Mouse (Mus musculus): ENCODE results near the gene Tbcd. TPM values are rescaled to one million over a fixed set of nuclear protein-coding genes. Genes with fewer than 3 reads are reported as not detected.

Gene Tbcd
- polyA plus RNA-seq, 1 experiment = 45.7 TPM

DNA sequence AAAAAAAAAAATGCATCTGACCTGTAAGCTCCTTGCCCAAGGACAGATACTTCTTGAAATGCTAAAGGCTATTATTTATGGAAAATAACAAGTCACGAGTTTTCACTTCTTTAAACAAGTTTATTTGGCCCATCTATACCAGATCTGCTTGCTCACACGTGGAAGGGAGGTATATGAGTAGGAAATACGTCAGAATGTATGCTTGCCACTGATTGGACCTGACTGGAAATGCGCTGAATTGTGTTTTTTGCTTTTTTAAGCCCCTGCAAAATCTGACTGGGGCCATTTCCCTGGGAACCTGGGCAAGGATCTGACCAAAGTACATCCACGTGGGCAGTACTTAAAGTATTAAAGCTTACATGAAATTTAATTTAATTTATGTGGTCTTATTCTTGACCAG lies 31.4 kb upstream of the Tbcd start:
- TF ChIP-seq CTCF (IDR thresholded peaks at IDR 0.05; ENCODE audit: extremely low read depth, insufficient read length, insufficient replicate concordance, low read depth, low read length) = no peak
- TF ChIP-seq POLR2A (IDR thresholded peaks at IDR 0.05; ENCODE audit: low read depth, low read length) = no peak
- H3K4me3 ChIP-seq (ENCODE audit: low read depth, low read length) = no peak overlapping the region
- H3K4me1 ChIP-seq (ENCODE audit: control insufficient read depth, insufficient read depth, insufficient read length, low read length) = peaks cover 5% of the 10 kb centered on the region; the same call in 1 of the 2 replicates
- WGBS = 64% methylated on average over 5 of the region's 5 CpGs
- no peaks in the 10 kb centered on the region for H3K27me3 ChIP-seq (ENCODE audit: control insufficient read depth, insufficient read depth, low read length)
- no peak overlapping the region for H3K27ac ChIP-seq (ENCODE audit: insufficient read depth, low read depth, low read length)
- no peaks in the 10 kb centered on the region for H3K36me3 ChIP-seq (ENCODE audit: control insufficient read depth, insufficient read depth, low read length)

GRCm38 (mm10) chr11:121420830-121421552 lies 30.8 kb upstream of the Tbcd start, which contains the start of gene Fn3krp:
Gene Fn3krp, plus strand, starts transcription at chr11:121421401.
- 0 out of 2 replicates have a peak, but pooled peaks have one; percentile 16 for TF ChIP-seq CTCF (IDR thresholded peaks at IDR 0.05; ENCODE audit: extremely low read depth, insufficient read length, insufficient replicate concordance, low read depth, low read length)
- TF ChIP-seq POLR2A (IDR thresholded peaks at IDR 0.05; ENCODE audit: low read depth, low read length) = peak; percentile 76
- Histone ChIP-seq H3K27ac (ENCODE audit: insufficient read depth, low read depth, low read length) (no peak within 1 kb of the TSS; the same call in 1 of the 2 replicates), H3K4me1 (ENCODE audit: control insufficient read depth, insufficient read depth, insufficient read length, low read length) (peaks cover 5% of the 10 kb centered on the region; the same call in 1 of the 2 replicates), H3K27me3 (ENCODE audit: control insufficient read depth, insufficient read depth, low read length) (no peaks in the 10 kb centered on the region), H3K36me3 (ENCODE audit: control insufficient read depth, insufficient read depth, low read length) (no peaks in the 10 kb centered on the region), H3K4me3 (ENCODE audit: low read depth, low read length) (peak within 1 kb of the TSS; percentile 84)
- 1% methylated on average over 28 of the region's 28 CpGs for WGBS

DNA sequence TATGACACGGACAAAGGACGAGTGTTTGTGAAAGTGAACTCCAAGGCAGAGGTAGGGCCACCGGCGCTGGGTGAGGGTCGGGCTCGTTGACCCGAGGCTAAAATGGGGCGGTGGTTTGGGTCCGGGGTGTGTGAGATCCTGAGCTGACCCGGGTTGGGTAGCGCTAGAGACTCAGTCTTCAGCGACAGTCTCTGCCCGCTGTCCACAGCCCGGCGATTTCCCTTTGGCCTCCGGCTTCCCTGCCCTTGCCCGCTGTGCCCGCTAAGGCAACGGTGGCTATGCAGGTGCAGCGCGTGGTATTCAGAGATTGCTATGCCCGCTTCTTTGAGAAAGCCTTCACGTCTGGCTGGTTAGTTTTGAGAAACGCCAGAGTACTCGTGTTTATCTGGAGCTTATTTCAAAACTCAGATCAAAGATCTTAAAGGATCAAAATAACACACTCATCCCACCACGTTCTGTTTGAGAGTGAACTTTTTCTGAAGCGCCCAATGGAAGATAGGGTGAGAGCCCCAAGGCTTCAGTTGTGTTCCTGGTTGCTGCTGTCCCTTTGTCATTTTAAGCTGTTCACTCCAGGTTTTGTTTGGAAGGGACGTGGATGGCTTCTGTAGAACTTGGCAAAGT lies 30.1 kb upstream of the Tbcd start:
- Histone ChIP-seq H3K4me1 (ENCODE audit: control insufficient read depth, insufficient read depth, insufficient read length, low read length) (peaks cover 5% of the 10 kb centered on the region; the same call in 1 of the 2 replicates), H3K4me3 (ENCODE audit: low read depth, low read length) (peak overlapping the region; percentile 84), H3K36me3 (ENCODE audit: control insufficient read depth, insufficient read depth, low read length) (no peaks in the 10 kb centered on the region), H3K27ac (ENCODE audit: insufficient read depth, low read depth, low read length) (no peak overlapping the region; the same call in 1 of the 2 replicates), H3K27me3 (ENCODE audit: control insufficient read depth, insufficient read depth, low read length) (no peaks in the 10 kb centered on the region)
- TF ChIP-seq CTCF (IDR thresholded peaks at IDR 0.05; ENCODE audit: extremely low read depth, insufficient read length, insufficient replicate concordance, low read depth, low read length) (no peak), POLR2A (IDR thresholded peaks at IDR 0.05; ENCODE audit: low read depth, low read length) (no peak)
- WGBS = under 1% methylated on average over 28 of the region's 28 CpGs

GRCm38 (mm10) chr11:121433397-121433796 lies 18.4 kb upstream of the Tbcd start:
- WGBS = 74% methylated on average over 4 of the region's 4 CpGs
- no peaks in the 10 kb centered on the region for H3K27me3 ChIP-seq (ENCODE audit: control insufficient read depth, insufficient read depth, low read length)
- no peak overlapping the region for H3K4me3 ChIP-seq (ENCODE audit: low read depth, low read length)
- H3K4me1 ChIP-seq (ENCODE audit: control insufficient read depth, insufficient read depth, insufficient read length, low read length) = 0 out of 2 replicates have a peak, but pooled peaks cover 7% of the 10 kb centered on the region
- no peak for TF ChIP-seq CTCF (IDR thresholded peaks at IDR 0.05; ENCODE audit: extremely low read depth, insufficient read length, insufficient replicate concordance, low read depth, low read length)
- TF ChIP-seq POLR2A (IDR thresholded peaks at IDR 0.05; ENCODE audit: low read depth, low read length) = no peak
- H3K27ac ChIP-seq (ENCODE audit: insufficient read depth, low read depth, low read length) = no peak overlapping the region
- peaks cover 2% of the 10 kb centered on the region; the same call in 1 of the 2 replicates for H3K36me3 ChIP-seq (ENCODE audit: control insufficient read depth, insufficient read depth, low read length)

GRCm38 (mm10) chr11:121434156-121435155 lies 17.3 kb upstream of the Tbcd start, which contains the start of gene Fn3k:
Gene Fn3k, plus strand, starts transcription at chr11:121434913.
- H3K4me3 ChIP-seq (ENCODE audit: low read depth, low read length) = peak within 1 kb of the TSS; percentile 61
- H3K36me3 ChIP-seq (ENCODE audit: control insufficient read depth, insufficient read depth, low read length) = no peaks in the 10 kb centered on the region
- WGBS = 6% methylated on average over 30 of the region's 30 CpGs
- no peak for TF ChIP-seq POLR2A (IDR thresholded peaks at IDR 0.05; ENCODE audit: low read depth, low read length)
- TF ChIP-seq CTCF (IDR thresholded peaks at IDR 0.05; ENCODE audit: extremely low read depth, insufficient read length, insufficient replicate concordance, low read depth, low read length) = no peak
- 0 out of 2 replicates have a peak, but pooled peaks cover 7% of the 10 kb centered on the region for H3K4me1 ChIP-seq (ENCODE audit: control insufficient read depth, insufficient read depth, insufficient read length, low read length)
- H3K27me3 ChIP-seq (ENCODE audit: control insufficient read depth, insufficient read depth, low read length) = no peaks in the 10 kb centered on the region
- H3K27ac ChIP-seq (ENCODE audit: insufficient read depth, low read depth, low read length) = no peak within 1 kb of the TSS

DNA sequence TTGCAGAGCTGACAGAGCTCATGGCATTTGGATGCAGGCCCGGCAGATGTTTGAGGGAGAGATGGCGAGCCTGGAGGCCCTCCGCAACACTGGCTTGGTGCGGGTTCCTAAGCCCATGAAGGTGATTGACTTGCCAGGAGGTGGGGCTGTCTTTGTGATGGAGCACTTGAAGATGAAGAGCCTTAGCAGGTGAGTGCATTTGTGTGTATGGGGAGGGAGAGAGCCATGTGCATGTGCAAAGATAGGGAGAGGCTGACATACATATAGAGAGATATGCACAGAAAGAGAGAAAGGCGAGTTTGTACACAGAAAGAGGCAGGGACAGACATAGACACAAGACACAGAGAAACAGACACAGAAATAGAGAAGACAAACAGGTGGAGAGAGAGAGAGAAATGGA lies 14.5 kb upstream of the Tbcd start:
- Histone ChIP-seq H3K27me3 (ENCODE audit: control insufficient read depth, insufficient read depth, low read length) (no peaks in the 10 kb centered on the region), H3K4me3 (ENCODE audit: low read depth, low read length) (no peak overlapping the region), H3K4me1 (ENCODE audit: control insufficient read depth, insufficient read depth, insufficient read length, low read length) (0 out of 2 replicates have a peak, but pooled peaks cover 7% of the 10 kb centered on the region), H3K36me3 (ENCODE audit: control insufficient read depth, insufficient read depth, low read length) (no peaks in the 10 kb centered on the region), H3K27ac (ENCODE audit: insufficient read depth, low read depth, low read length) (no peak overlapping the region)
- no peak for TF ChIP-seq POLR2A (IDR thresholded peaks at IDR 0.05; ENCODE audit: low read depth, low read length)
- WGBS = 82% methylated on average over 5 of the region's 5 CpGs
